Mouse (Mus musculus) limb, embryonic 11.5 days (tissue): ENCODE results near the gene Ccng1. TPM values are rescaled to one million over a fixed set of nuclear protein-coding genes. Genes with fewer than 3 reads are reported as not detected.

Experiments used
- ATAC-seq: fragments of 200-750 bp; cut with Nextera tagmentation; 2 replicates; pipeline ENCODE4 v1.8.0; 2017; ENCODE audit warnings: low read depth; ENCODE audit not compliant: insufficient number of reproducible peaks, low FRiP score, low TSS enrichment
- DNase-seq: peaks from one replicate; pipeline ENCODE4 v3.0.0-alpha.2; 2015; ENCODE audit warnings: low spot score
- H3K27ac ChIP-seq: fragments of 300-500 bp; sonication (generic); replicated peaks from 2 replicates; pipeline ENCODE4 v1.5.1; 2014; ENCODE audit warnings: low read depth, mild to moderate bottlenecking, low read length
- H3K27me3 ChIP-seq: fragments of 300-500 bp; sonication (generic); 2 replicates; pipeline ENCODE4 v1.6.1; 2014; ENCODE audit warnings: mild to moderate bottlenecking, low read length, mixed read lengths; ENCODE audit not compliant: control insufficient read depth, insufficient read depth
- H3K36me3 ChIP-seq: fragments of 300-500 bp; sonication (generic); 2 replicates; pipeline ENCODE4 v1.6.1; 2014; ENCODE audit warnings: mild to moderate bottlenecking, low read length, moderate library complexity, mixed read lengths; ENCODE audit not compliant: control insufficient read depth, insufficient read depth
- H3K4me1 ChIP-seq: fragments of 300-500 bp; sonication (generic); 2 replicates; pipeline ENCODE4 v1.6.1; 2014; ENCODE audit warnings: low read length, mixed read lengths; ENCODE audit not compliant: control insufficient read depth, insufficient read depth
- H3K4me2 ChIP-seq: fragments of 300-500 bp; sonication (generic); 2 replicates; pipeline ENCODE4 v1.6.1; 2014; ENCODE audit warnings: low read depth, mild to moderate bottlenecking, moderate library complexity; ENCODE audit not compliant: severe bottlenecking
- H3K4me3 ChIP-seq: fragments of 300-500 bp; sonication (generic); 2 replicates; pipeline ENCODE4 v1.5.1; 2014; ENCODE audit warnings: low read depth, low read length
- H3K9ac ChIP-seq: fragments of 300-500 bp; sonication (generic); 2 replicates; pipeline ENCODE4 v1.6.1; 2014; ENCODE audit warnings: mild to moderate bottlenecking, low read length
- H3K9me3 ChIP-seq: fragments of 300-500 bp; sonication (generic); 2 replicates; pipeline ENCODE4 v1.6.1; 2016; ENCODE audit warnings: low read length; ENCODE audit not compliant: control insufficient read depth
- WGBS: fragments of 180-500 bp; shearing (Covaris S2); extraction: QIAGEN DNeasy Blood & Tissue Kit; methylation state at CpG from one replicate; pipeline ENCODE4 v1.1.7; 2014; 5-methylcytosine and 5-hydroxymethylcytosine counted together
- polyA plus RNA-seq: library from polyadenylated mRNA; unstranded; fragments of >200 nt; fragmentation: Nextera tagmentation; extraction: Ambion mirVana; gene quantifications from 2 replicates; pipeline ENCODE4 v1.2.1, GENCODE M21; 2014

Ccng1 gene
- polyA plus RNA-seq, 1 experiment from 2014 or later: 27.4 TPM

- WGBS: 89% methylated on average over 12 of the region's 12 CpGs
- no peaks in the 10 kb centered on the region for H3K9me3 ChIP-seq
- no peaks in the 10 kb centered on the region for H3K4me1 ChIP-seq
- no peak overlapping the region for H3K4me2 ChIP-seq
- H3K36me3 ChIP-seq: peaks cover 4% of the 10 kb centered on the region; the same call in 1 of the 2 replicates
- no peak overlapping the region for H3K9ac ChIP-seq
- H3K4me3 ChIP-seq: no peak overlapping the region
- ATAC-seq: no peak
- no peaks in the 10 kb centered on the region for H3K27me3 ChIP-seq
- no peak for DNase-seq
- no peak overlapping the region for H3K27ac ChIP-seq
Observed at GRCm38 (mm10) chr11:40741605-40742262, 13.4 kb downstream of the Ccng1 start.

GRCm38 (mm10) chr11:40737369-40737768, 17.7 kb downstream of the Ccng1 start:
- ATAC-seq: no peak
- Histone ChIP-seq H3K9me3 (no peaks in the 10 kb centered on the region), H3K9ac (no peak overlapping the region), H3K27ac (no peak overlapping the region), H3K36me3 (peaks cover 5% of the 10 kb centered on the region; the same call in 1 of the 2 replicates), H3K4me1 (no peaks in the 10 kb centered on the region), H3K4me3 (no peak overlapping the region), H3K4me2 (no peak overlapping the region), H3K27me3 (no peaks in the 10 kb centered on the region)
- WGBS: 95% methylated on average over 3 of the region's 3 CpGs
- DNase-seq: no peak

GRCm38 (mm10) chr11:40734251-40734752, 20.8 kb downstream of the Ccng1 start:
- Histone ChIP-seq H3K9me3 (no peaks in the 10 kb centered on the region), H3K27me3 (no peaks in the 10 kb centered on the region), H3K4me2 (peak overlapping the region; percentile 54), H3K27ac (peak overlapping the region; percentile 73; the same call in 1 of the 2 replicates), H3K4me1 (no peaks in the 10 kb centered on the region), H3K9ac (peak overlapping the region; percentile 84), H3K36me3 (peaks cover 5% of the 10 kb centered on the region; the same call in 1 of the 2 replicates), H3K4me3 (peak overlapping the region; percentile 68)
- no peak for ATAC-seq
- 6% methylated on average over 11 of the region's 11 CpGs for WGBS
- no peak for DNase-seq

GRCm38 (mm10) chr11:40733339-40734174, 21.6 kb downstream of the Ccng1 start, which contains the start of the genes Hmmr and Nudcd2:
Gene Hmmr, minus strand, starts transcription at chr11:40733422.
Gene Nudcd2, plus strand, starts transcription at chr11:40733667.
- Histone ChIP-seq H3K27me3 (no peaks in the 10 kb centered on the region), H3K4me1 (no peaks in the 10 kb centered on the region), H3K9ac (peak within 1 kb of the TSS; percentile 84), H3K4me2 (peak within 1 kb of the TSS; percentile 69), H3K9me3 (no peaks in the 10 kb centered on the region), H3K27ac (peak within 1 kb of the TSS; percentile 73), H3K36me3 (peaks cover 8% of the 10 kb centered on the region; the same call in 1 of the 2 replicates), H3K4me3 (peak within 1 kb of the TSS; percentile 68)
- DNase-seq: peak; percentile 93
- peak; percentile 99 for ATAC-seq
- under 1% methylated on average over 52 of the region's 52 CpGs for WGBS

- Histone ChIP-seq H3K4me2 (peak overlapping the region; percentile 69), H3K4me3 (peak overlapping the region; percentile 68), H3K9ac (peak overlapping the region; percentile 64), H3K4me1 (no peaks in the 10 kb centered on the region), H3K36me3 (peaks cover 6% of the 10 kb centered on the region; the same call in 1 of the 2 replicates), H3K27ac (no peak overlapping the region), H3K9me3 (no peaks in the 10 kb centered on the region), H3K27me3 (no peaks in the 10 kb centered on the region)
- peak; percentile 28 for ATAC-seq
- under 1% methylated on average over 14 of the region's 14 CpGs for WGBS
- DNase-seq: no peak
Observed at GRCm38 (mm10) chr11:40732997-40733338, 22.1 kb downstream of the Ccng1 start.

GRCm38 (mm10) chr11:40718324-40718723, 36.8 kb downstream of the Ccng1 start:
- Histone ChIP-seq H3K4me1 (no peaks in the 10 kb centered on the region), H3K27me3 (no peaks in the 10 kb centered on the region), H3K9ac (no peak overlapping the region), H3K36me3 (peaks cover 34% of the 10 kb centered on the region), H3K4me3 (no peak overlapping the region), H3K27ac (no peak overlapping the region), H3K9me3 (no peaks in the 10 kb centered on the region), H3K4me2 (no peak overlapping the region)
- ATAC-seq (no peak), DNase-seq (no peak)

- ATAC-seq (no peak), DNase-seq (no peak)
- peaks cover 19% of the 10 kb centered on the region for H3K36me3 ChIP-seq
- no peak overlapping the region for H3K4me3 ChIP-seq
- no peaks in the 10 kb centered on the region for H3K27me3 ChIP-seq
- H3K4me1 ChIP-seq: no peaks in the 10 kb centered on the region
- H3K4me2 ChIP-seq: no peak overlapping the region
- WGBS: 97% methylated on average over 5 of the region's 5 CpGs
- H3K9ac ChIP-seq: no peak overlapping the region
- no peaks in the 10 kb centered on the region for H3K9me3 ChIP-seq
- H3K27ac ChIP-seq: no peak overlapping the region
Observed at GRCm38 (mm10) chr11:40715524-40715923, 39.6 kb downstream of the Ccng1 start.

- 91% methylated on average over 8 of the region's 8 CpGs for WGBS
Observed at GRCm38 (mm10) chr11:40713858-40714257, 41.3 kb downstream of the Ccng1 start.

More at GRCm38 (mm10) chr11:40713858-40714257, 41.3 kb downstream of the Ccng1 start:
- Histone ChIP-seq H3K27ac (no peak overlapping the region), H3K27me3 (no peaks in the 10 kb centered on the region), H3K4me1 (no peaks in the 10 kb centered on the region), H3K4me3 (no peak overlapping the region), H3K4me2 (no peak overlapping the region), H3K9ac (no peak overlapping the region), H3K36me3 (peaks cover 23% of the 10 kb centered on the region), H3K9me3 (no peaks in the 10 kb centered on the region)
- DNase-seq (no peak), ATAC-seq (no peak)
